Mouse (Mus musculus): Measurements from ENCODE around the gene 4933405L10Rik. TPM values are rescaled to one million over a fixed set of nuclear protein-coding genes. Genes with fewer than 3 reads are reported as not detected.

The 4933405L10Rik gene
- polyA plus RNA-seq (2012; rRNA removed), result 0.07 and 0.22 TPM in 2 replicates

DNA sequence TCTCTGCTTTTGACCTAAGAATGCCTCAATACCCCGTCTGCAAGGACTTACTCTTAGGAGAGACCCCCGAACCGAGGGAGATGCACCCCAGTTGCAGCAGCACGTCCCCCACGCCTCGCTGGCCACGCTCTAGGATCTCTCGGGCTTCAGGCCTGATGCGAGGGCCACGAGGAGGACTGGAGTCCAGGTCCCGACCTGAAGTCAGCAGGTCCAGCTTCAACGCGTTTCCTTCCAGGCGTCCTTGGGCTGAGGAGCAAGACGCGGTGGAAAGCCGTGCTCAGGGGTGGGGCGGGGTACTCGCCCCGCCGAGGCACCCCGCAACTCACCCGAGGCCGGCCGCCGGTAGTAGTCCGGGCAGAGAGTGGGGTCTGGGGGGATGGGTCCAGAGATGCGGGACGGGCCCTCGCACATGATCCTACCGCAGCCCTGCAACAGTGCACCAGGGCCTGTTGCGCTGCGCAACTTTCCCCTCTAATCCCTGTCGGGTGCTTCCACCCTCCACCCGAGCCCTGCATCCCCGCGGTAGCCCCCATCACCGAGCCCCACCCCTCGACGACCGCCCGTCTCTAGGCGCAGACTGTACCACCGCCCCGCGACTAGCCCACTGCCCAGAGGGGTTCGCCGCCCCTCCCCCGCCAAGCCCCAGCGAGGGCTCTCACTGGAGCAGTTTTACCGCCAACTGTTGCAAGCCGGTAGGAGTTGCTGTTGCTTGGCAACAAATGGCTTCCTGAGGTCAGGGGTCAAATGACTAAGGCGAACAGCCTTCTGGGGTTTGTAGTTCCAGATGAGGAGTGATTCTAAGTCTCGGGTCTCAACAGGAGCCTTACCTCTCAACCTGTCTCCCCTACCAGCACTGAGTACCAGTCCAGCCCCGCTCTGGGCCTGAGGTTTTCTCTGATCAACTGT, at the start of gene 4933405L10Rik, which contains the start of gene Enkd1:
4933405L10Rik (plus strand) TSS at position 158 of the 906 bp plus-strand sequence.
Enkd1 (minus strand) TSS at position 713 of the 906 bp plus-strand sequence.

GRCm38 (mm10) chr8:105685796-105686308, 21.6 kb upstream of the 4933405L10Rik start, which contains the start of gene Carmil2:
Gene Carmil2 (plus strand): TSS chr8:105686274.

DNA sequence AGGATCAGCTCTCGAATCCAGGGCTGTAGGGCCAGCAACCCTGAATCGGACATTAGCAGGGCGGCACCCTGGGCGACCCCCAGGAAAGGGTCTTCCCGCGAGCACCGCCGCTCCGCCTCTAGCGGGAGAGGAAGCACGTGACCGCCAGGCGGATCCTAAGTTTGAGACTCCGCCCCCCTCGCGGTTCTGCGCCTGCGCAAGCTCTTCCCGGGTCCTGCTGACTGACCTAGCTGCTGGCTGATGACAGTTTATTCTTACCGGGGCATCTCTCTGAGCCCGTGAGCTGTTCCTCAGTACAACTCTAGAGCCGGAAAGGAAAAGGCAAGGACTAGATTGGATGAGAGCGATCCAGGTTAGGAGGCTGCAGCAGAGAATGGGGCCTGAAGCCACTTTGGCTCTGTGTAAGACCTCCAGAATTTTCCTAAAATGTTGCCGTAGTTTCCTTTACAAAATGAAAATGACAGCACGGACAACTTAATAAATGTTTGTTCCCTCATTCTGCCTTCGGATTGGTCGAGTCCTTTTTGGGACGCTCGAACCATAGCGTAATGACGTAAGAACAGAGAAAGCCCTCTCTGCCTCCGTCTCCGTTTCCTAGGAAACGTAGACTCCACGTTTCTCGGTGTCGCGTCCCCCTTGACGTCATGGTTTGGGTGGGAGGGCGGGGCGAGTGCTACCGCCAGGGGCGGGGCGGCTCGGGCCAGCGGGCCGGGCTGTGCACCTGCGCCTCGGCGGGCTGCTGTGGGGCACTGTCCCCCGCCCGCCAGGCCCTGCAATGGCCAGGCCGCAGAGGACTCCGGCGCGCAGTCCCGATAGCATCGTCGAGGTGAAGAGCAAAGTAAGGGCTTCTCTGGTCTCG, 6.3 kb upstream of the 4933405L10Rik start, which contains the start of the genes Acd and Pard6a:
Acd (minus strand) TSS at position 137 of the 859 bp plus-strand sequence.
Pard6a (plus strand) TSS at position 183 of the 859 bp plus-strand sequence.

DNA sequence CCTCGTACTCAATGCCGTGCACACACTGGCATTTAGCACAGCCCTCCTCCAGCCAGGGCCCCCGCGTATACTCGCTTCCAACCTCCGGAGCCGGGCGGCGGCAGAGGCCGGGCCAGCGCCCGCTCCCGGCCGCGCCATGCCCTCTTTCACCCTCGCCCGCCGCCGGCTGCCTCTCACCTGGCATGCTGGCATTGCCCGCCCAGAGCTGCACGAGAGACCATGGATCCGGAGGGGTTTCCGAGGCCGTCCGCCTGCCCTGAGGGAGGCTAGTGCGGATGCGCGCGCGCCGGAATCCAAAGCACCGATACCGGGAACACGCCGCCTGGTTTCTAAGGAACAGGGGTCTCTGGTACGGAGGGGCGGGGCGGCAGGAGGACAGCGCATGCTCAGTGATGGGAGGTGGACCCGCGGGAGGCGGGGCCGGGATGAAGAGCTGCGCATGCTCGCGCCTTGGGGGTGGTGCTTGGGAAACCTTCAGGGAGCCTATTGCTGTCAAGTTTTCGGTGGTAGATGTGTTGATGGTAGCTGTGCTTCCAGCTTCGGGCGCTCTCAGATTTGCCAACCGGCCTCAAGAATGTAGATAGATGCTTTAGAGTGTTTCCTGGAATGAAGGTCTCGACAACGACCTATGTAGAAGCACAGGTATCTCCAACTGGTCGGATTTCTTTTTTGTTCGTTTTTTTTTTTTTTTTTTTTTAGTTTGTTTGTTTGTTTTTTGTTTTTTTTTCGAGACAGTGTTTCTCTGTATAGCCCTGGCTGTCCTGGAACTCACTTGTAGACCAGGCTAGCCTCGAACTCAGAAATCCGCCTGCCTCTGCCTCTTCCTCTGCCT, 51.0 kb downstream of the 4933405L10Rik start, which contains the start of gene Gfod2:
Gfod2 (minus strand) TSS at position 388 of the 832 bp plus-strand sequence.

Other genes with a start within 250 kb of the 4933405L10Rik start
- gene Tppp3, start 236.1 kb upstream of the 4933405L10Rik start, polyA plus RNA-seq (2012; rRNA removed), result 60.2 and 72.4 TPM in 2 replicates
- 34.5 and 38.7 TPM in 2 replicates for gene Zdhhc1, start 210.8 kb upstream of the 4933405L10Rik start, polyA plus RNA-seq (2012; rRNA removed)
- 19.6 and 32.8 TPM in 2 replicates for gene Hsd11b2, start 188.9 kb upstream of the 4933405L10Rik start, polyA plus RNA-seq (2012; rRNA removed)
- 81.3 and 99.4 TPM in 2 replicates for gene Atp6v0d1, start 141.6 kb upstream of the 4933405L10Rik start, polyA plus RNA-seq (2012; rRNA removed)
- 12.4 and 17.6 TPM in 2 replicates for gene Ripor1, start 102.4 kb upstream of the 4933405L10Rik start, polyA plus RNA-seq (2012; rRNA removed)
- gene Ctcf, start 71.1 kb upstream of the 4933405L10Rik start, polyA plus RNA-seq (2012; rRNA removed), result 66.2 and 134 TPM in 2 replicates
- gene Agrp, start 70.3 kb upstream of the 4933405L10Rik start, polyA plus RNA-seq (2012; rRNA removed), result 0.31 and 0.57 TPM in 2 replicates
- 4.8 and 6.2 TPM in 2 replicates for gene Carmil2, start 21.4 kb upstream of the 4933405L10Rik start, polyA plus RNA-seq (2012; rRNA removed)
- 29.8 and 41.5 TPM in 2 replicates for gene Acd, start 6.6 kb upstream of the 4933405L10Rik start, polyA plus RNA-seq (2012; rRNA removed)
- gene Pard6a, start 6.5 kb upstream of the 4933405L10Rik start, polyA plus RNA-seq (2012; rRNA removed), result 18.5 and 21.5 TPM in 2 replicates
- gene Enkd1, start 555 bp downstream of the 4933405L10Rik start, polyA plus RNA-seq (2012; rRNA removed), result 44.8 and 45.6 TPM in 2 replicates
- 23.5 and 50.7 TPM in 2 replicates for gene Gfod2, start 51.0 kb downstream of the 4933405L10Rik start, polyA plus RNA-seq (2012; rRNA removed)
- gene Ranbp10, start 119.7 kb downstream of the 4933405L10Rik start, polyA plus RNA-seq (2012; rRNA removed), result 29.6 and 36.9 TPM in 2 replicates
- 0.14 and 0.55 TPM in 2 replicates for gene Tsnaxip1, start 120.1 kb downstream of the 4933405L10Rik start, polyA plus RNA-seq (2012; rRNA removed)
- gene Cenpt, start 145.6 kb downstream of the 4933405L10Rik start, polyA plus RNA-seq (2012; rRNA removed), result 68.4 and 87.0 TPM in 2 replicates
- 63.7 and 70.3 TPM in 2 replicates for gene Thap11, start 147.5 kb downstream of the 4933405L10Rik start, polyA plus RNA-seq (2012; rRNA removed)
- 199 and 370 TPM in 2 replicates for gene Nutf2, start 152.9 kb downstream of the 4933405L10Rik start, polyA plus RNA-seq (2012; rRNA removed)
- 45.7 and 71.5 TPM in 2 replicates for gene Edc4, start 173.2 kb downstream of the 4933405L10Rik start, polyA plus RNA-seq (2012; rRNA removed)
- gene Nrn1l, start 185.9 kb downstream of the 4933405L10Rik start, polyA plus RNA-seq (2012; rRNA removed), result 0.68 and 1.7 TPM in 2 replicates
- 18.8 and 37.9 TPM in 2 replicates for gene Pskh1, start 192.8 kb downstream of the 4933405L10Rik start, polyA plus RNA-seq (2012; rRNA removed)
- 4.3 and 4.7 TPM in 2 replicates for gene Ctrl, start 226.2 kb downstream of the 4933405L10Rik start, polyA plus RNA-seq (2012; rRNA removed)
- gene Psmb10, start 230.8 kb downstream of the 4933405L10Rik start, polyA plus RNA-seq (2012; rRNA removed), result 31.9 and 69.0 TPM in 2 replicates
- gene Lcat, start 235.7 kb downstream of the 4933405L10Rik start, polyA plus RNA-seq (2012; rRNA removed), result 2.9 and 5.5 TPM in 2 replicates